Mouse (Mus musculus): ENCODE measurements around the gene Tfr2. TPM values are rescaled to one million over a fixed set of nuclear protein-coding genes. Genes with fewer than 3 reads are reported as not detected.

The Tfr2 gene
- polyA plus RNA-seq, 1 experiment from 2014 or later: 0.50 TPM

- H3K4me2 ChIP-seq (replicated peaks; ENCODE audit: low read depth): no peak overlapping the region
- no peak for ATAC-seq
- peaks cover 15% of the 10 kb centered on the region for H3K4me1 ChIP-seq (replicated peaks; ENCODE audit: control insufficient read depth, insufficient read depth, low read length)
- no peak overlapping the region for H3K9ac ChIP-seq (ENCODE audit: low read depth, low read length)
- WGBS: 68% methylated on average over 12 of the region's 12 CpGs
- no peaks in the 10 kb centered on the region for H3K9me3 ChIP-seq (ENCODE audit: control insufficient read depth)
- no peak overlapping the region for H3K4me3 ChIP-seq (ENCODE audit: low read depth, low read length)
- H3K27me3 ChIP-seq (replicated peaks; ENCODE audit: control insufficient read depth, insufficient read depth, low read length): no peaks in the 10 kb centered on the region
- peaks cover 43% of the 10 kb centered on the region for H3K36me3 ChIP-seq (ENCODE audit: control insufficient read depth, insufficient read depth)
- H3K27ac ChIP-seq (ENCODE audit: low read depth, low read length): peak overlapping the region; percentile 73
- TF ChIP-seq CTCF (IDR thresholded peaks at IDR 0.05; ENCODE audit: low read depth): no peak
Measured at GRCm38 (mm10) chr5:137633397-137634084, 63.9 kb downstream of the Tfr2 start.

Small RNAs within 50 kb of the gene (microRNA-seq; reads per million reads assigned to microRNA genes)
- gene Mir6418: 1.1 reads per million

Other genes starting within 250 kb of the Tfr2 start
- gene Slc12a9, start 236.2 kb upstream of the Tfr2 start, polyA plus RNA-seq (2015; fragmentation: Nextera tagmentation; extraction: Ambion mirVana): 11.8 and 13.4 TPM in 2 replicates
- gene Ephb4, start 219.7 kb upstream of the Tfr2 start, polyA plus RNA-seq (2015; fragmentation: Nextera tagmentation; extraction: Ambion mirVana): 12.6 and 12.9 TPM in 2 replicates
- gene Zan, start 92.8 kb upstream of the Tfr2 start, polyA plus RNA-seq (2015; fragmentation: Nextera tagmentation; extraction: Ambion mirVana): 0.35 and 0.42 TPM in 2 replicates
- 47.9 and 50.4 TPM in 2 replicates for gene Pop7, start 67.3 kb upstream of the Tfr2 start, polyA plus RNA-seq (2015; fragmentation: Nextera tagmentation; extraction: Ambion mirVana)
- gene Gigyf1, start 51.3 kb upstream of the Tfr2 start, polyA plus RNA-seq (2015; fragmentation: Nextera tagmentation; extraction: Ambion mirVana): 4.7 and 6.4 TPM in 2 replicates
- not detected in 2 replicates for gene Epo, start 36.6 kb upstream of the Tfr2 start, polyA plus RNA-seq (2015; fragmentation: Nextera tagmentation; extraction: Ambion mirVana)
- gene Gnb2, start 36.3 kb upstream of the Tfr2 start, polyA plus RNA-seq (2015; fragmentation: Nextera tagmentation; extraction: Ambion mirVana): 386 and 389 TPM in 2 replicates
- gene Actl6b, start 16.3 kb upstream of the Tfr2 start, polyA plus RNA-seq (2015; fragmentation: Nextera tagmentation; extraction: Ambion mirVana): 2.1 and 2.9 TPM in 2 replicates
- gene Mospd3, start 31.2 kb downstream of the Tfr2 start, polyA plus RNA-seq (2015; fragmentation: Nextera tagmentation; extraction: Ambion mirVana): 35.3 and 38.0 TPM in 2 replicates
- 44.2 and 44.6 TPM in 2 replicates for gene Pcolce, start 43.9 kb downstream of the Tfr2 start, polyA plus RNA-seq (2015; fragmentation: Nextera tagmentation; extraction: Ambion mirVana)
- 0.16 and 0.25 TPM in 2 replicates for gene Fbxo24, start 59.2 kb downstream of the Tfr2 start, polyA plus RNA-seq (2015; fragmentation: Nextera tagmentation; extraction: Ambion mirVana)
- 31.5 and 31.6 TPM in 2 replicates for gene Lrch4, start 59.3 kb downstream of the Tfr2 start, polyA plus RNA-seq (2015; fragmentation: Nextera tagmentation; extraction: Ambion mirVana)
- 1.3 and 1.8 TPM in 2 replicates for gene Gm20605, start 59.3 kb downstream of the Tfr2 start, polyA plus RNA-seq (2015; fragmentation: Nextera tagmentation; extraction: Ambion mirVana)
- gene Sap25, start 71.5 kb downstream of the Tfr2 start, polyA plus RNA-seq (2015; fragmentation: Nextera tagmentation; extraction: Ambion mirVana): 2.3 and 4.8 TPM in 2 replicates
- gene Irs3, start 75.9 kb downstream of the Tfr2 start, polyA plus RNA-seq (2015; fragmentation: Nextera tagmentation; extraction: Ambion mirVana): 0.09 and 0.18 TPM in 2 replicates
- 16.8 and 19.0 TPM in 2 replicates for gene Agfg2, start 114.9 kb downstream of the Tfr2 start, polyA plus RNA-seq (2015; fragmentation: Nextera tagmentation; extraction: Ambion mirVana)
- gene Nyap1, start 171.8 kb downstream of the Tfr2 start, polyA plus RNA-seq (2015; fragmentation: Nextera tagmentation; extraction: Ambion mirVana): 1.6 and 2.0 TPM in 2 replicates
- gene Tsc22d4, start 175.9 kb downstream of the Tfr2 start, polyA plus RNA-seq (2015; fragmentation: Nextera tagmentation; extraction: Ambion mirVana): 111 and 119 TPM in 2 replicates
- 29.0 and 30.8 TPM in 2 replicates for gene Ppp1r35, start 209.0 kb downstream of the Tfr2 start, polyA plus RNA-seq (2015; fragmentation: Nextera tagmentation; extraction: Ambion mirVana)
- gene Mepce, start 217.8 kb downstream of the Tfr2 start, polyA plus RNA-seq (2015; fragmentation: Nextera tagmentation; extraction: Ambion mirVana): 10.3 and 10.8 TPM in 2 replicates
- 3.3 and 3.5 TPM in 2 replicates for gene Zcwpw1, start 218.0 kb downstream of the Tfr2 start, polyA plus RNA-seq (2015; fragmentation: Nextera tagmentation; extraction: Ambion mirVana)